Mouse (Mus musculus): ENCODE measurements around the gene Muc3a. TPM values are rescaled to one million over a fixed set of nuclear protein-coding genes. Genes with fewer than 3 reads are reported as not detected.

Muc3a gene
- 6.0 and 9.9 TPM in 2 replicates for polyA plus RNA-seq (2011; ENCODE audit: insufficient read depth, insufficient read length, low replicate concordance, missing spikeins)

- Histone ChIP-seq H3K27ac (ENCODE audit: control insufficient read depth, insufficient read depth, low read depth, low read length, poor library complexity) (no peak within 1 kb of the TSS), H3K4me3 (replicated peaks; ENCODE audit: control insufficient read depth, low read depth, low read length) (no peak within 1 kb of the TSS), H3K4me1 (ENCODE audit: control insufficient read depth, insufficient read depth, low read length) (peaks cover 1% of the 10 kb centered on the region; the same call in 1 of the 2 replicates)
- no peak for TF ChIP-seq POLR2A (IDR thresholded peaks at IDR 0.05; ENCODE audit: borderline replicate concordance, control insufficient read depth, low read depth, low read length)
- no peak for TF ChIP-seq CTCF (IDR thresholded peaks at IDR 0.05; ENCODE audit: control insufficient read depth, insufficient read depth, low read length)
- WGBS = 80% methylated on average over 2 of the region's 2 CpGs
These were observed at the start of gene Muc3a for GRCm38 (mm10) chr5:137212289-137212688. Muc3a (minus strand) TSS chr5:137212389.

- no peak for TF ChIP-seq CTCF (IDR thresholded peaks at IDR 0.05; ENCODE audit: control insufficient read depth, insufficient read depth, low read length)
- no peak for TF ChIP-seq POLR2A (IDR thresholded peaks at IDR 0.05; ENCODE audit: borderline replicate concordance, control insufficient read depth, low read depth, low read length)
- H3K4me3 ChIP-seq (replicated peaks; ENCODE audit: control insufficient read depth, low read depth, low read length) = no peak overlapping the region
- peaks cover 1% of the 10 kb centered on the region; the same call in 1 of the 2 replicates for H3K4me1 ChIP-seq (ENCODE audit: control insufficient read depth, insufficient read depth, low read length)
- WGBS = 37% methylated on average over 17 of the region's 17 CpGs
- H3K27ac ChIP-seq (ENCODE audit: control insufficient read depth, insufficient read depth, low read depth, low read length, poor library complexity) = no peak overlapping the region
These were observed 917 bp downstream of the Muc3a start for GRCm38 (mm10) chr5:137211114-137211829.

GRCm38 (mm10) chr5:137210689-137211088, 1.5 kb downstream of the Muc3a start:
- TF ChIP-seq POLR2A (IDR thresholded peaks at IDR 0.05; ENCODE audit: borderline replicate concordance, control insufficient read depth, low read depth, low read length) (no peak), CTCF (IDR thresholded peaks at IDR 0.05; ENCODE audit: control insufficient read depth, insufficient read depth, low read length) (no peak)
- peaks cover 1% of the 10 kb centered on the region; the same call in 1 of the 2 replicates for H3K4me1 ChIP-seq (ENCODE audit: control insufficient read depth, insufficient read depth, low read length)
- H3K27ac ChIP-seq (ENCODE audit: control insufficient read depth, insufficient read depth, low read depth, low read length, poor library complexity) = no peak overlapping the region
- H3K4me3 ChIP-seq (replicated peaks; ENCODE audit: control insufficient read depth, low read depth, low read length) = no peak overlapping the region
- 83% methylated on average over 8 of the region's 8 CpGs for WGBS

GRCm38 (mm10) chr5:137205301-137205700, 6.9 kb downstream of the Muc3a start:
- Histone ChIP-seq H3K27ac (ENCODE audit: control insufficient read depth, insufficient read depth, low read depth, low read length, poor library complexity) (no peak overlapping the region), H3K4me1 (ENCODE audit: control insufficient read depth, insufficient read depth, low read length) (peaks cover 1% of the 10 kb centered on the region; the same call in 1 of the 2 replicates), H3K4me3 (replicated peaks; ENCODE audit: control insufficient read depth, low read depth, low read length) (no peak overlapping the region)
- WGBS = 54% methylated on average over 3 of the region's 3 CpGs
- no peak for TF ChIP-seq CTCF (IDR thresholded peaks at IDR 0.05; ENCODE audit: control insufficient read depth, insufficient read depth, low read length)
- no peak for TF ChIP-seq POLR2A (IDR thresholded peaks at IDR 0.05; ENCODE audit: borderline replicate concordance, control insufficient read depth, low read depth, low read length)

GRCm38 (mm10) chr5:137194488-137195120, 17.6 kb downstream of the Muc3a start:
- peaks cover 2% of the 10 kb centered on the region; the same call in 1 of the 2 replicates for H3K4me1 ChIP-seq (ENCODE audit: control insufficient read depth, insufficient read depth, low read length)
- no peak for TF ChIP-seq CTCF (IDR thresholded peaks at IDR 0.05; ENCODE audit: control insufficient read depth, insufficient read depth, low read length)
- no peak for TF ChIP-seq POLR2A (IDR thresholded peaks at IDR 0.05; ENCODE audit: borderline replicate concordance, control insufficient read depth, low read depth, low read length)
- no peak overlapping the region for H3K4me3 ChIP-seq (replicated peaks; ENCODE audit: control insufficient read depth, low read depth, low read length)
- H3K27ac ChIP-seq (ENCODE audit: control insufficient read depth, insufficient read depth, low read depth, low read length, poor library complexity) = no peak overlapping the region
- 53% methylated on average over 8 of the region's 8 CpGs for WGBS

- Histone ChIP-seq H3K4me3 (replicated peaks; ENCODE audit: control insufficient read depth, low read depth, low read length) (no peak overlapping the region), H3K27ac (ENCODE audit: control insufficient read depth, insufficient read depth, low read depth, low read length, poor library complexity) (no peak overlapping the region), H3K4me1 (ENCODE audit: control insufficient read depth, insufficient read depth, low read length) (peaks cover 2% of the 10 kb centered on the region; the same call in 1 of the 2 replicates)
- TF ChIP-seq POLR2A (IDR thresholded peaks at IDR 0.05; ENCODE audit: borderline replicate concordance, control insufficient read depth, low read depth, low read length) (no peak), CTCF (IDR thresholded peaks at IDR 0.05; ENCODE audit: control insufficient read depth, insufficient read depth, low read length) (no peak)
- WGBS = 69% methylated on average over 8 of the region's 8 CpGs
These were observed 18.8 kb downstream of the Muc3a start for GRCm38 (mm10) chr5:137193279-137193952.

GRCm38 (mm10) chr5:137189326-137189725, 22.9 kb downstream of the Muc3a start:
- Histone ChIP-seq H3K27ac (ENCODE audit: control insufficient read depth, insufficient read depth, low read depth, low read length, poor library complexity) (peak overlapping the region; percentile 92), H3K4me3 (replicated peaks; ENCODE audit: control insufficient read depth, low read depth, low read length) (peak overlapping the region; percentile 54), H3K4me1 (ENCODE audit: control insufficient read depth, insufficient read depth, low read length) (peaks cover 4% of the 10 kb centered on the region; the same call in 1 of the 2 replicates)
- peak; percentile 25; the same call in 1 of the 2 replicates for TF ChIP-seq POLR2A (IDR thresholded peaks at IDR 0.05; ENCODE audit: borderline replicate concordance, control insufficient read depth, low read depth, low read length)
- TF ChIP-seq CTCF (IDR thresholded peaks at IDR 0.05; ENCODE audit: control insufficient read depth, insufficient read depth, low read length) = no peak
- WGBS = under 1% methylated on average over 34 of the region's 34 CpGs

GRCm38 (mm10) chr5:137185362-137185761, 26.8 kb downstream of the Muc3a start:
- TF ChIP-seq POLR2A (IDR thresholded peaks at IDR 0.05; ENCODE audit: borderline replicate concordance, control insufficient read depth, low read depth, low read length) (no peak), CTCF (IDR thresholded peaks at IDR 0.05; ENCODE audit: control insufficient read depth, insufficient read depth, low read length) (no peak)
- H3K4me3 ChIP-seq (replicated peaks; ENCODE audit: control insufficient read depth, low read depth, low read length) = no peak overlapping the region

More at GRCm38 (mm10) chr5:137185362-137185761, 26.8 kb downstream of the Muc3a start:
- WGBS = 84% methylated on average over 8 of the region's 8 CpGs
- Histone ChIP-seq H3K4me1 (ENCODE audit: control insufficient read depth, insufficient read depth, low read length) (peaks cover 2% of the 10 kb centered on the region; the same call in 1 of the 2 replicates), H3K27ac (ENCODE audit: control insufficient read depth, insufficient read depth, low read depth, low read length, poor library complexity) (no peak overlapping the region)
